Mouse (Mus musculus) liver, embryonic 14.5 days (tissue): ENCODE measurements around the gene Phc2. TPM values are rescaled to one million over a fixed set of nuclear protein-coding genes. Genes with fewer than 3 reads are reported as not detected.

Experiments
- ATAC-seq: fragments of 200-750 bp; cut with Nextera tagmentation; 2 replicates; pipeline ENCODE4 v1.8.0; 2017; ENCODE audit warnings: moderate number of reproducible peaks, mild to moderate bottlenecking, moderate library complexity; ENCODE audit not compliant: insufficient read depth
- DNase-seq, 3 experiments: peaks; one replicate each; pipeline ENCODE4 v3.0.0-alpha.2; 2012 to 2013; ENCODE audit warnings: low read depth in 3 of 3, low spot score in 3 of 3
- H3K27ac ChIP-seq: fragments of 300-500 bp; sonication (generic); 2 replicates; pipeline ENCODE4 v1.5.1; 2014; ENCODE audit warnings: moderate library complexity, mild to moderate bottlenecking, control low read depth, inconsistent platforms
- H3K27me3 ChIP-seq: fragments of 300-500 bp; sonication (generic); 2 replicates; pipeline ENCODE4 v1.6.1; 2014; ENCODE audit warnings: mild to moderate bottlenecking, low read length, moderate library complexity; ENCODE audit not compliant: control insufficient read depth, insufficient read depth
- H3K36me3 ChIP-seq: fragments of 300-500 bp; sonication (generic); replicated peaks from 2 replicates; pipeline ENCODE4 v1.6.1; 2014; ENCODE audit warnings: low read depth; ENCODE audit not compliant: control insufficient read depth, insufficient read depth
- H3K4me1 ChIP-seq, 2 experiments: fragments of 200-500 bp in 1 of 2; fragments of 300-500 bp in 1 of 2; sonication (generic) in 1 of 2; replicated peaks; 2 replicates each; pipeline ENCODE4 v1.6.1; 2012 to 2014; ENCODE audit warnings: antibody characterized with exemption in 1 of 2, inconsistent platforms in 1 of 2, low read length in 1 of 2; ENCODE audit not compliant: control insufficient read depth in 2 of 2, insufficient read depth in 2 of 2
- H3K4me2 ChIP-seq: fragments of 300-500 bp; sonication (generic); 2 replicates; pipeline ENCODE4 v1.6.1; 2014; ENCODE audit warnings: low read depth, mild to moderate bottlenecking, control low read depth, moderate library complexity
- H3K4me3 ChIP-seq, 2 experiments: fragments of 200-500 bp in 1 of 2; fragments of 300-500 bp in 1 of 2; sonication (generic) in 1 of 2; 2 replicates each; pipeline ENCODE4 v1.5.1; 2012 to 2014; ENCODE audit warnings: low read depth in 2 of 2, low read length in 2 of 2, mild to moderate bottlenecking in 2 of 2, control low read depth in 1 of 2, inconsistent platforms in 1 of 2, moderate library complexity in 1 of 2; ENCODE audit not compliant: insufficient read depth in 1 of 2
- H3K9ac ChIP-seq: fragments of 300-500 bp; sonication (generic); replicated peaks from 2 replicates; pipeline ENCODE4 v1.6.1; 2014; ENCODE audit warnings: mild to moderate bottlenecking, control low read depth, moderate library complexity
- H3K9me3 ChIP-seq: fragments of 300-500 bp; sonication (generic); 2 replicates; pipeline ENCODE4 v1.6.1; 2016; ENCODE audit warnings: low read length, mixed read lengths; ENCODE audit not compliant: control insufficient read depth
- CTCF ChIP-seq: IDR thresholded peaks from 2 replicates; pipeline ENCODE4 v1.5.1; 2016; ENCODE audit warnings: antibody characterized with exemption, low read depth, control low read depth
- EP300 ChIP-seq: IDR thresholded peaks from 2 replicates; pipeline ENCODE4 v1.6.1; 2016; ENCODE audit warnings: antibody characterized with exemption, low read depth
- WGBS: fragments of 180-500 bp; shearing (Covaris S2); extraction: QIAGEN DNeasy Blood & Tissue Kit; methylation state at CpG from one replicate; pipeline ENCODE4 v1.1.7; 2014; ENCODE audit not compliant: insufficient replicate concordance; 5-methylcytosine and 5-hydroxymethylcytosine counted together
- polyA plus RNA-seq, 2 experiments: library from polyadenylated mRNA; depleted of rRNA in 1 of 2; stranded (reverse) in 1 of 2; unstranded in 1 of 2; fragments of >200 nt; fragmentation: Nextera tagmentation in 1 of 2; extraction: Ambion mirVana in 1 of 2; gene quantifications; 2 replicates each; pipeline versions ENCODE4 v1.2.1 to v1.2.3; 2012 to 2014

The Phc2 gene
- polyA plus RNA-seq, 2 experiments, result 8.8 to 17.1 TPM

DNA sequence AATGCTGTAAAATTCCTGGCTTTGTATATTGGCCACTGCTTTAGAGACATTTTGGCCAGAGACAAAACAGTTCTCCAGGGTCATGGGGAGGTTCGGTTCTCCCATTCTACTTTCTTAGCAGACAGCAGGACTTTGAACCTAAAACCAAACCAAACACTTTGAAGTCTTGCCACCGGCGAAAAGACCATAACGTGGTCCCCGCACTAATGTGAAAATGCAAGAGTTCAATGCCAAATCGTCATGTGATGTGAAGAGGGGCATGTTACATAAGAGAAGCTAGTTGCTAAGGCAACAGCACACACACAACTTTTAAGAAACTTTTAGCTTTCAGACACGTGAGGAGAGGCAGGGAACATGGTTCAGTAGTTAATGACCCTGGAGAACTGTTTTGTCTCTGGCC, 19.1 kb upstream of the Phc2 start:
- DNase-seq (no peak), ATAC-seq (no peak)
- Histone ChIP-seq H3K4me3 (no peak overlapping the region), H3K9me3 (no peaks in the 10 kb centered on the region), H3K4me1 (peaks cover 0 to 8% of the 10 kb centered on the region in 2 experiments; a peak in 2 of 4 replicates), H3K9ac (no peak overlapping the region), H3K27ac (no peak overlapping the region), H3K27me3 (no peaks in the 10 kb centered on the region), H3K4me2 (no peak overlapping the region), H3K36me3 (no peaks in the 10 kb centered on the region)
- 61% methylated on average over 7 of the region's 7 CpGs for WGBS
- no peak for TF ChIP-seq CTCF
- no peak for TF ChIP-seq EP300

DNA sequence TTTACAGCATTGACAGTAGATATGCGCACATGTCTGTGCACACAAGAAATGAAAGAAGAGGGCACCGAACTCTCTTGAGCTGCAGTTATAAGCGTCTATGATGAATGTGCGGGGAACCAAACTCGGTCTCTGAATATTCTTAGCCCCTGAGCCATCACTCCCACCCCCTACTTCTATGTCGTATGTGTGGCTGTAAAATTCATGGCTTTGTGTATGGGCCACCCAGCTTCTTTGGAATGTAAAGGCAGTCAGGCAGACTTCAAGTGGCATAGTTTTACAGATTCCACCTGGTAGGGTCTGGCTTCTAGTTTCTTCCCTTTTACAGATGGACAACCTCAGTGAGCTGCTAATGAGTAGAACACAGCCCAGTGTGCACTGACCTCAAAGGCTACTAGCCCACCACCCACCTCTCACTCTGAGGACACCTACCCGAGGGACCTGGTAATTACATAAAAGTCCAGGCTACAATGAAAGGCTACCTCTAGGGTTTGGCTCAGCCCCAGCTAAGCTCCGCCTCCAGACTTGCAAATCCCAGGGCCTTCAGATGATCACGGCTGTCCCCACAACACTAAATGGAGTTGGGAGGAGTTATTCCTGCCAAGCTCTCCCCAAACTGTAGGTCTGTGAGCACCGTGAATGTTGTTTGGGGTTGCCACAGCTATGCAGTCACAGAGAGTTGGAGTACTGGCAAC, 18.5 kb upstream of the Phc2 start:
- no peaks in the 10 kb centered on the region for H3K36me3 ChIP-seq
- ATAC-seq (no peak), DNase-seq (no peak)
- H3K4me3 ChIP-seq, result no peak overlapping the region
- TF ChIP-seq EP300 (no peak), CTCF (no peak)
- H3K4me2 ChIP-seq, result no peak overlapping the region
- H3K27ac ChIP-seq, result no peak overlapping the region
- 67% methylated on average over 10 of the region's 10 CpGs for WGBS
- H3K9me3 ChIP-seq, result no peaks in the 10 kb centered on the region
- H3K27me3 ChIP-seq, result no peaks in the 10 kb centered on the region
- no peak overlapping the region for H3K9ac ChIP-seq
- peaks cover 0 to 8% of the 10 kb centered on the region in 2 experiments; a peak in 2 of 4 replicates for H3K4me1 ChIP-seq

DNA sequence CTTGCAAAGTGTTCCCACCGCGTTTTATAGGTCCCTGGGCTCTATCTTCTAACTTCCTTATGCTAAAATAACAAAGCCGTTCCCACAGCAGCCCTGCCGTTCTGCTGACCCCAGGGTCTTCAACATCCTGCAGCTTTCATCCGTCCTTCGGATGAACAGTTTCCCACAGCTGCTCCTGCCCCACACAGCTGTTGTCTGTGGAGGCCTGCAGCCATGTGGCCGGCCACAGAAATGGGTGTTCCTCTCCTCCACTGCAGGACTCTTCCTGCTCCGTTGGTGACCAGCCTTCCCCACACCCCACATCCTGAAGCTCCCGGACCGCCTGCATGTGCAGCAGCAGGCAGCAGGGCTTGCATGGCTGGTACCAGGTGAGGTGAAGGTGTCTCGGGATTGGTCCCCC, 17.3 kb upstream of the Phc2 start:
- peaks cover 0 to 8% of the 10 kb centered on the region in 2 experiments; a peak in 2 of 4 replicates for H3K4me1 ChIP-seq
- TF ChIP-seq EP300, result no peak
- TF ChIP-seq CTCF, result no peak
- no peaks in the 10 kb centered on the region for H3K36me3 ChIP-seq
- H3K27ac ChIP-seq, result no peak overlapping the region
- no peak overlapping the region for H3K4me3 ChIP-seq
- no peak overlapping the region for H3K4me2 ChIP-seq
- 10% methylated on average over 11 of the region's 11 CpGs for WGBS
- ATAC-seq, result no peak
- no peaks in the 10 kb centered on the region for H3K9me3 ChIP-seq
- H3K27me3 ChIP-seq, result no peaks in the 10 kb centered on the region
- DNase-seq, result no peak
- no peak overlapping the region for H3K9ac ChIP-seq

DNA sequence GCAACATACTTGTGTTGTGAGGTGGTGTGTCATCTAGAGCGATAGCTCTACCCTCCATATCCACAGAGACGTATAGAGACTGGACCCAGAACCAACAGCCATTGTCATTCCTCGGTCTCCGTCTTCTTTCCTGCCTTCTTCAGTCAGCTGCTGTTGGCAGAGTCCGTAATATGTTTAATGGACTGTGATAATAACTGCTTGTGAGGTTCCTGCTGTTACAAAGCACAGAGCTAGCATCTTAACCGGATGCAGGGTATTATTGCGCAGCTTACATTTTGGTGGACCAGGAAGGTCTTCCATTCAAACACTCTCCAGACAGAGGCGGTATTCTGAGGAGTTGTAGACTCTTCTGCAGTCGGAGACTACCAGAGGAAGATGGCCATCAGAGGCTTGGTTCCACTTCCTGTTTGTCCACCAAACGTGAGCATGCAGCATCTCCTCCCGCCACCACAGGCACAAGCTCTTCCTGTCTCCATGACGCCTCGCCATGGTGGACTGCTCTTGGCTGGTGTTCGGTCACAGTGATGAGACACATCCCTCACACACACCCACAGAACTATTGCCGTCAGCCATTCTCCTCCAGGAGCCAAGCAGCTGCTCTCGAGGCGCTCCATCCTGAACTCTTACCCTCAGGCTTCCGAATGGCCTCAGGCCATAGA, 16.1 kb upstream of the Phc2 start:
- TF ChIP-seq CTCF (no peak), EP300 (no peak)
- no peak overlapping the region for H3K4me2 ChIP-seq
- H3K27me3 ChIP-seq, result no peaks in the 10 kb centered on the region
- H3K27ac ChIP-seq, result no peak overlapping the region
- WGBS, result 65% methylated on average over 18 of the region's 18 CpGs
- no peak for ATAC-seq
- H3K4me3 ChIP-seq, result no peak overlapping the region
- DNase-seq, result no peak
- H3K4me1 ChIP-seq, result peaks cover 0 to 12% of the 10 kb centered on the region in 2 experiments; a peak in 2 of 4 replicates
- H3K9me3 ChIP-seq, result no peaks in the 10 kb centered on the region
- H3K36me3 ChIP-seq, result no peaks in the 10 kb centered on the region
- H3K9ac ChIP-seq, result no peak overlapping the region

DNA sequence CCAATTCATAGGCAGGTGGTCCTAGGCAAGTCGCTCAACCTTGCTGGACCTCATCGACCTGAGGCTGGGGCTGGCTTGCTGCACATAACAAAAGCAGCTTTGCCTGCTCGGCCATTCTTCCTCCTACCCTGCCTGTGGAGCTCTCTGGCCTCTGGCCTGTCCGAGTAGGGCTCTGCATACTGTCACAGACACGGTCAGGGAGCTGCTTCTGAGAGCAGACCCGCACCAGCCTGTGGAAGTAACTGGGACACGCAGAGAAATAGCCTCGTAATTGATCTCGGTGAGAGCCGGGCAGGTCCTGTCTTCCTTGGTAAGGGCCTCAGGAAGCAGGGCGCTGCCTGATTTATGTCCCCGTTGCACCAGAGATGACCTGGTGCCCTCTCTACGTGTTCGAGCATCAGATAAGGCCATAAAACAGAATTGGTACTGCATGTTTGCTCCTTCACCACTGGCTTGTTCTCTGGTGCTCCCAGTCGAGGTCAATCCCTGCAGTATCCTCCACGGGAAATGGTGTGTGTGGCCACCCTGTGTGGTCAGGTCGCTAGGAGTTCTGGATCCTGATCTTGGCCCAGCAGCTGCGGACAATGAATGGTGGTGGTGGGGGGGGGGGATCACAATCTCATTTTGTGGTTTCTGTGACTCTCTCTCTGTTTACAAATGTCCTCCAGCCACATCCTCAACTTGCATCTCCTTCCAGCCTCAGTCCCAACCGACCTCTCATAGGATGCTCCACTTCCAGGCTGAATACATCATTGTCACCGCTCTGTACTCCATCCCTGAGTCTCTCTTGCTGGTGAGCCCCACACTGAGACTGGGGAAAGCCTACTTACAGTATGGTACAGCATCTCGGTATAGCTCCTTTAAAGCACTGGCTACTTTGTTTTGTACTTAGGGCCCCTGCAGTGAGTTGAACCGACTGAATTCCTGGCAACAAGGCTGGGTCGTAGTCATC, 12.5 kb upstream of the Phc2 start:
- DNase-seq (no peak), ATAC-seq (no peak)
- WGBS, result 22% methylated on average over 23 of the region's 23 CpGs
- Histone ChIP-seq H3K36me3 (no peaks in the 10 kb centered on the region), H3K4me1 (peaks cover 0 to 6% of the 10 kb centered on the region in 2 experiments; a peak in 1 of 4 replicates), H3K9ac (no peak overlapping the region), H3K9me3 (no peaks in the 10 kb centered on the region), H3K4me3 (no peak overlapping the region), H3K27me3 (no peaks in the 10 kb centered on the region), H3K4me2 (no peak overlapping the region), H3K27ac (no peak overlapping the region)
- TF ChIP-seq EP300, result no peak
- no peak for TF ChIP-seq CTCF
